Mouse (Mus musculus): ENCODE measurements around the gene Tnp2.
A peak's percentile ranks its signal among the peaks of the same experiment; 100 is the strongest.
"Not testable (repeated sequence)": the region's sequence is repeated elsewhere in the genome, so short reads cannot be mapped to it uniquely, and the experiment has no call there.

The Tnp2 gene

DNA sequence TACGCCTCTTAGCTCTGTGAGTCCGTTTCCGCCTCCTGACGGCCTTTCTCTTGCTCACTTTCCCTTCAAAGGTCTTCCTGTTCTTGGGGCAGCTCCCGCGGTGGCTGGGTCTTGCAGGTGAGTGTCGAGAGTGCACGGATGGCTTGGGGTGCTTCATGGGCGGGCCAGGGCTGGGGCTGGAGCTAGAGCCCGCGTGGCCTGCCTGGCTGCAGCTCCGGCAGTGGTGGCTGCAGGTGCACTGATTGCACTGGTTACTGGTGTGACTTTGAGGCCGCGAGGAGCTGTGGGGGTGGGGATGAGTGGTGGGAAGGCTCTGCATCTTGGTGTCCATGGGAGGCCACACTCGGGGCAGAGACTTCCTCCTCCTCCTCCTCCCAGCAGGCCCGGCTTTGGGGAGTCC is at the start of gene Tnp2:
Gene Tnp2, minus strand, starts transcription at position 390 of the 400 bp plus-strand sequence.
- DNase-seq, result peak; percentile 23

DNA sequence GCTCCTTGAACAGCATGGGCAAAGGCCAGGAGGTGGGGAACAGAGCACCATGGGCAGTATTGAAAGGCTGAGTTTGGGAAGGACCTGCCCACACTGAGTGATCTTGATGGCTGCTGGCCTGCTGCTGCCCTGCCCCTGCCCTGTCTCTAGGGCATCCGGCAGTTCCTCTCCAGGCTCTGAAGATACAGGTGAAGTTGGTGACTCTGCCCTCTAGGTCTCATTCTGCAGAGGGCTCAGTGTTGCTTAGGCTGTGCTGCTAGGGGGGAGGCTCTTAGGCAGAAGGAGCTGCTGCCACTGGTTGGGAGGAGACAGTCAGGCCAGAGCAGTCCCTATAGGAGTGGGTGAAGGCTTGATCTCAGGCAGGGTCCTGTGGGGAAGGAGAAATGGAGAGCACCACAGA is 49.4 kb upstream of the Tnp2 start:
- DNase-seq, result no peak

DNA sequence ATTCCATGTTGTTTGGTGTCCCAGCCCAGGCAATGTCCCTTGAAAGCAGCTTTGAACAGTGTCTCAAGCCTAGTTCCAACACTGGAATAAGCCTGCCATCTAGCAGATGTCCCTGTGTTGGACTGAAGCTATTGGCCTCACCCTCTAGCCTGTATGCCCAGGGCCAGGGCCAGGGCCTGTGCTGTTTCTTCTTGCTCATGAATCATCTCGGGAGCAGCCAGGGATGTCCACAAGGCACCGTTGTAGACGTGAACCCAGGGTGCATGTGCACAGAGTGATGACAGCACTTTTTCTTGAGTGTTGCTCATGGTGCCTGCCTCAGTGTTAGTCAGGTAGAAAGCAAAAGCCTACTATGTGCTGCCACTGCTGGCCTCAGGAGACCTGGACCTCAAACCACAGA is 48.8 kb upstream of the Tnp2 start:
- no peak for DNase-seq

DNA sequence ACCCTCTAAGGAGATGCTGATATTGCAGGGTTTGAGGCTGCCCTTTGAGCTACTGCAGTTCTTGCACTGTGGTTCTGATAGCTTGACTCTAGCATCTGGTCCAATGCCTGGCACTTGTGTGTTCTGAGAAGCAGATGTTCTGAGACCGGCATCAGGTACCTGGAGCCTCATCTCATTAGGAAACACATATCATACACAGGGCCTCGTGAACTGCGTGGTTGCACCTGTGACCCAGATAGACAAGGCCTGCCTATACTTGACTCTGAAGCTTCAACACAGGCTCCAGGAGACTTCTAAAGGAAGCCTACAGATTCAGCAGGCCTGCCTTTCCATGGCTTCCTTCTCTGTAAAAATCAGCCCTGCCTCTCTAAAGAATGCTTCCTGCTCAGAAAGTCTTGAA is 47.9 kb upstream of the Tnp2 start:
- DNase-seq, result no peak

DNA sequence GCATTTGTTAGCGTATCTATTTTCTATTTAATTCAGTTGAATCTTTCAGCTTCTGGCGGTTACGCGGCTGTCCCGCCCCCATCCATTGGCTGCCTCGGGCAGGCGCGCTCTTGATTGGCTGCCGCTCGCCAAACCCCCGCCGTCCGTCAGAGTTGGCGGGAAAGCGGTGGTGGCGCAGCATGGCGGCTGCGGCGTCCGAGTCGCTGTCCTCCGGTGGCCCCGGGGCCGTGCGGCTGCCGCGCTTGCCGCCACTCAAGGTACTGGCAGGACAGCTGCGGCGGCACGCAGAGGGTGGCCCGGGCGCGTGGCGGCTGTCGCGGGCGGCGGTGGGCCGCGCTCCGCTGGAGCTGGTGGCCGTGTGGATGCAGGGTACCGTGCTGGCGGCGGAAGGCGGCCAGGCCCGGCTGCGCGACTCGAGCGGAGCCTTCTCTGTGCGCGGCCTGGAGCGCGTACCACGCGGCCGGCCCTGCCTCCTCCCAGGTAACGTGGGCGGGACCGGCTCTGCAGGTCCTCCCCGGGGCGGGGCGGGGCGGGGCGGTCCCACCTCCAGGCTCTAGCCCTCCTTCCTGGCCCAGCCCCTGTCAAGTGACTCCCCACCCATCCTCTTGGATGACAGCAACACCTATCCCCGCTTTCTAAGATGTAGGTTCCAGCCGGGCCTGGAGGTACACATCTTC is 46.6 kb upstream of the Tnp2 start, which contains the start of gene Rmi2:
Gene Rmi2, plus strand, starts transcription at position 149 of the 677 bp plus-strand sequence.
- peak; percentile 87 for DNase-seq

DNA sequence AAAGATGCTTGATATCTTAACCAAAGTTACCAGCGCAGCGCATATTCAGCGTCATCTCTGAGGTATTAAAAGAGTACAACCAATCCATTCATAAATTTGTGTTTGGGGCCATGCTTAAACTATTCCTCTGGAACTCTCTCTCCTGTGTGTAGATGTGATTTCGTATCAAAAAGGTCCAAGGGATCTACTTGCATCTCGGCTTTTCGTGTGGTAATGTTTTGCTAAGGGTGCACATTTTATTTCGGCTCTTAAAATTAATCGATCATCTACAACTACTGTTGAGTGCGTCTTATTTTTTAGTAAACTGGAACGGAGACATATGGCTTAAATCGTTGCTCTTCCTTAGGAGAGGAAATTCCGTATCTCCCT is 46.1 kb upstream of the Tnp2 start:
- no peak for DNase-seq

DNA sequence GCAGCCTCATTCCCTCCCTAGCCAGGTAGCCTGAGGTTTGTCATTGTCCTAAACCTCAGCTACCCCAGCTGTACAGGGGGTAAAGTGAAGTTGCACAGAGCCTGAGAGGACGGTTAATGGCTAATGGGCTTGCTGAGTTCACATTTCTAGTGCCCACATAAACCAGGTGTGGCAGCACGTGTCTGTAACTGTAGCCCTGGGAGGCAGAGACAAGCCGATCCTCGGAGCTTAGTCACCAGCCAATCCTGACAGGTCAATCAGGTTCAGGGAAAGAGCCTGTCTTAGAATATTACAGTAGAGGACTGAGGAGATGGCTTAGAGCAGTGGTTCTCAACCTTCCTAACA is 40.0 kb upstream of the Tnp2 start:
- DNase-seq, result no peak

DNA sequence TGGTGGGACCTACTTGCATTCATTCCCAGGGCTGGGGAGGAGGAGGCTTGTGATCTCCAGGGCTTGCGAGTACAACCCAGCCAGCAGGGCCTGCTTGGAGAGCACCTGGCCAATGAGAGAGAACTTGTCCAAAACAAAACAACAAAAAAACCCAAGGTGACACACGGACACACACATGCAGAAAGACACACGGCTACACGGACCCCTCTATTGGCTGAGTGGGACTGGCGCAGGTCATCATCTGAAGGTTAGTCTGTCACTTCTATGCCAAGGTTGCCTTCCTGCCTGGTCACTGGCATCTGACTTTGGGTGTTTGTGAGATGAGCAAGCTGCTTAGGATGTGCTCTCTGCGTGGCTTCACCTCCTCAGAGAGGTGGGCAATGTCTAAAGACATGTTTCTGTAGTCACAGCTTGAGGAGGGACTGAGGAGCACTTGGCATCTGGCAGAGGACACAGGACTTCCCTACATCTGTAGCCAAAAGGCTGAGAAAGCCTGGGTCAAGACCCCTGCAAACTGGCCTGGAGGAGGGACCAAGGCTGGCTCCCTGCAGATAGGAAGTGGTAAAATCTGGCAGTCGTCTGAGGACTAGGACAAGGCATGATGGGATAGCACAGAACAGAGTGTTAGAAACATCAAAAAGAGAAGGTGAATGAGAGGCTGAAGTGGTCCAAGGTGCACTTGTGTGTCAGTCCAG is 39.5 kb upstream of the Tnp2 start:
- no peak for DNase-seq

DNA sequence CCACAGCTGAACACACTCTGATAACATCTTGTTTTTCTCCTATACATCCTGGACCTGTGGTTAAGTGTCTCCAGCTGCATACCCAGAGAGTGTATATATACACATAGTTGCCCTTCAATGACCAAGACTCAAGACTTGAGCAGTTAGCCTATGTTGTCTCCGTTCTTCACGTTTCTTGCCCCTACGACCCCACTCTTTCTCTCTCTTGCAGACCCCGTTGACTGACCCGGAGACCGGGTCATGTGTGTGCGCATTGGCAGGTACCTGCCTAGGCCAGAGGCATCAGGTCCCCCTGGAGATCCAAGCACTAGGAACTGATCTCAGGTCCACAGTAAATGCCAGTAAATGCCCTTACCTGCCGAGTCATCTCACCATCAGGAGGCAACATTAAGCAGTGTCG is 38.8 kb upstream of the Tnp2 start:
- DNase-seq, result no peak

DNA sequence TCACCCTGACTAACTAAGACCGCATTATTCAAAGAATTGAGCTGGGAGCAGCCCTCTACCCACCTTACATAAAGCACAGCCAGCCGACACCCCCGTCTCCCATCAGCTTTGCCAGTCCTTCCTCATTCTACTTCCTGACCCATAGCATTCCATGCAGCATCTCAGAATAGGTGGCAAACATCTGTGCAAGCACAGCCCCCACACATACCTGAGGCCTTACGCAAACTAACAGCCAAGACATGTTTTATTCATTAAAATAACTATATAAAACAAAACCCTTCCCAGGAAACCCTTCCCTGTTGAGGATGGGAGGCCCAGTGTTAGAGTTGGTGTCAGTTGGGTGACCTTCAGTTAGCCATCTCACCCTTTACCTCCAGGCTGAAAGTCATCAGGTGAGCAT is 37.4 kb upstream of the Tnp2 start:
- no peak for DNase-seq

DNA sequence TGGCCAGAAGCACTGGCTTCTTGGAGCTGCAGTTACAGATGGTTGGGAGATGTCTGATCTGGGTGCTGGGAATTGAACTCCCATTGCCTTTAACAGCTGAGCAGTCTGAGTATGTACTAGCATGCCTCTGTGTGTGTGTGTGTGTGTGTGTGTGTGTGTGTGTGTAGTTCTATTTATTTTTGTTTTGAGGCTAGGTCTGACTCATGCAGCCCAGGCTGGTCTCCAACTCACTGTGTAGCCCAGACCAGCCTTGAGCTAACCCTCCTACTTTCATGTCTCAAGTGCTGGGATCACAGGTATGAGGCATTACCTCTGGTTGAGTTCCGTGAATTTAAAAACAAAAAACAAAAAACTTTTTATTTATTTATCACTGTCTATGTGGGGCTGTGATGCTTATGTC is 36.1 kb upstream of the Tnp2 start:
- no peak for DNase-seq

DNA sequence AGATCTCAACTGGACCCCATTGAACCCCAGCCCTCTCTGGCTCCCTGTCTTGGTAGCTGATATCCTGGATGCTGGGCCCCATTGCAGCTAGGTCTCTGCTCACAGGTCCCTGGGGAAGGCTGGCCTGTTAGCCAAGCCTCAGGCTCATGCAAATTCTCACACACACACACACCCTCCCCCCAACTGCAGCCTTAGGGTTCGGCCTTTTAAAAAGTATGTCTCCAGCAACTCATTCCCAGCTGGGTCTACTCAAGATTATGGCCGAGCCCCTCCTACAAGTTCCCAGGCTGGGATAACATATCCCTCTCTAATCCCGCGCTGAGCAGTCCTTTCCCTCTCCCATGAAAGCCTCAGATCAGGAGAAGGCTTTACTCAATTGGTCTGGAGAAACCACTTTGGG is 32.9 kb upstream of the Tnp2 start:
- no peak for DNase-seq

DNA sequence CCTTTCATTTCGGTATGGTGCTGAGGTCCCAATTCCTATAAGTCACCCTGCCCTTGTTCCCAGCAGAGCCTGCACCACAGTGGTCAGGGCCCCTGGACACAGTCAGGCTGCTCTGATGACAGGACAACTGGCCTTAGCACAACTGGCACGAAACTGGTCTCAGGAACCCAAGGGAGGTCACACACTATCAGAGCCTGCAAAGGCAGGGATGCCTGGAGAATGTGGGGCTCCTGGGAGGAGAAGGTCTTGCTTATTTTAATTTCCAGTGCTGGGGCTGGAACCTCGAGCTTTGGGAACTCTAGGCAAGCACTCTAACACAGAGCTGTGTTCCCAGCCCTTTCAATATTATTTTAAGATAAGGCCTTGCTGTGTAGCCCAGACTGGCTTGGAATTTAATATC is 31.5 kb upstream of the Tnp2 start:
- no peak for DNase-seq

DNA sequence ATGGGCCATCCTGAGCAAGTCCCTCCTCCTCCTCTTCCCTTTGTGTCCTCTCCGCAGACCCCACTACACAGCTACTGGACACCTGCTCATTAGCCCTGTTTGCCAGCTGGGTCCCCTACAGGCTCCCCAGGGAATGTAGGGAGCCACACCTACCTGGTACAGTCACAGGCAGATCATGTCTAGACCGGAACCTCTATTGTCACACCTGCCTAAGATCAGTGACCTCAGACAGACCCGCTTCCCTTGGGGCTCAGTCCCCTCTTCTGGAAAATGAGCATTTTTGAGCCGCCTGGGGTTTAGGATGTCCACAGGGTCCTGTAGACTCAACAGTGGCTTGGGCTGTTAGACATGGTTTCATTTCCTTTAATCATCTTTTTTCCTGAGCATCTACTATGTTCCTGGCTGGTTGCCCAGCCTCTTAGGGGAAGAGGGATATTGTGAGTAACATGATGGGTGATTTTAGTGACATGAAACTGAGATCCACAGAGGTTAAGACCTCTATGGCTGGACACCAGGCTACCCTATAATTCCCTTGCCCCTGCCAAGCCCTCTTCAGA is 30.2 kb upstream of the Tnp2 start:
- DNase-seq, result no peak

DNA sequence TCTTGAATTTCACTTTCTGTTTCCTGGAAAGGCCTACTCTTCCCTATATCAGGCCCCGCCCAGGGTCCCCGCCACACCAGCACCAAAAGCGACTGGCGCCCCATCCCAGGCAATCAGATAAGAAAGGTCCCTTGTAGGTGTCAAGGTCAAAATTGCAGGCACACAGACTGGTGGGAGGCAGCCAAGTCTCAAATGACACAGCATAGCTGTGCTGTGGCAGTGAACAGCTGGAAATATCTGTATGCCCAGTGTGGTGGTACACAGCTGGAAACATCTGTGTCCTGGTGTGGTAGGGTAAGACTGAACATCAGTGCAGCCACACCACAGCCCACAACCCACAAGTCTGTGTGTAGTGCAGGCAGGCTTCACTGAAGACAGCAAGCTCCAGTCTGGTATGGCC is 26.4 kb upstream of the Tnp2 start:
- DNase-seq, result no peak

DNA sequence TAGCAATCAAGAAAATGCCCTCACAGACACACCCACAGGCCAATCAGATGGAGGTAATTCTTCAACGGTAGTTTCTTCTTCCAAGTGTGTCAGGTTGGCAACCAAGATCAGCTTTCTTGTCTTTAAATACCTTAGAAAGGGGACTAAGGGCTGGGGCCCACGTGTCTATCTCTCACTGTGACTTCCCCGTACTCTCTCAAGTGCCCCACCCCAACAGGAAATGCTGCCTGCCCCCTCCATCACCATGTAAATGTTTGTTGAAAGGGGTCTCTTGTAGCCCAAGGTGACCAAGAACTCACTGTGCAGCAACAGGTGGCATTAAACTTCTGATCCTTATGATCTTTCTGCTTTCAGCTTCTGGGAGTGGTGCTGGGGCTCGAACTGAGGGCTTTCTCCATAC is 25.3 kb upstream of the Tnp2 start:
- no peak for DNase-seq

DNA sequence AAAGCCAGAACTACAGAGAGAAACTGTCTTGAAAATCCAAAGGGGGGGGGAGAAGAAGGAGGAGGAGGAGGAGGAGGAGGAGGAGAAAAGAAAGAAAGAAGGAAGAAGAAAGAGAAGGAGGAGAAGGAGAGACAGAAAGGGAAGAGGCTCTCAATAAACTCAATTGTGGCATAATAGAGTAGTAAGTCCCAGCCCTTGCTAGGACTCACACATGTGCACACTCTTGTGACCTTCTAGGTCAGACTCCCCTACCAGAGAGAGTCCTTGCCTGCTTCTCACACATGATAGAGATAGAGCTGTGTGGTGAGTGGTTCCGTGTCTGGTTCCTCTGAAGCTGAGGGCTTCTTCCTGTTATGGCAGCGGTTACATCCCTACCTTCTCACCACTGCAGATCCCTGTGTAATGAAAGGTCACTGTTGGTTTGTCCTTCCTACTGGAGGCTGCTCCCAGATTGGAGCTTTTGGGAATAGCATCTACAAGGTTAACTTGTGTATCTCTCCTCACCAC is 24.5 kb upstream of the Tnp2 start, which contains the start of gene Gm11172:
Gene Gm11172, plus strand, starts transcription at position 51 of the 507 bp plus-strand sequence.
- DNase-seq, result no peak

DNA sequence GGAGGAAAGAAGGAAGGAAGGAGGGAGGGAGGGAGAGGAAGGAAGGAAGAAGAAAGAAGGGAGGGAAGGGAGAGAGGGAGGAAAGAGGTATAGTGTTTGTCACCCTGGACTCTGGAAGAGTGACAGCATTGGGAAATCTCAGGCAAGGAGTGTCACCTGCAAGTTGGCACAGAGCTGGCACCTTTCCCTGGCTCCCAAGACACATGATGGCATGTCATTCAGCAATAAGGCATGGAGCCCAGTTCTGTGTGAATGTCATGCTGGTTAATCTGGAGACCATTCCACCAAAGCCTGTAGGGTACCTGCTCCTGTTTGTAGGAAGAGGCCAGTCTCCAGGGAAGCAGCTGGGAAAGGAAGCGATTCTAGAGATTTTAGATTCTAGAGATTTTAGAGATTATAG is 21.9 kb upstream of the Tnp2 start:
- peak; percentile 25 for DNase-seq

DNA sequence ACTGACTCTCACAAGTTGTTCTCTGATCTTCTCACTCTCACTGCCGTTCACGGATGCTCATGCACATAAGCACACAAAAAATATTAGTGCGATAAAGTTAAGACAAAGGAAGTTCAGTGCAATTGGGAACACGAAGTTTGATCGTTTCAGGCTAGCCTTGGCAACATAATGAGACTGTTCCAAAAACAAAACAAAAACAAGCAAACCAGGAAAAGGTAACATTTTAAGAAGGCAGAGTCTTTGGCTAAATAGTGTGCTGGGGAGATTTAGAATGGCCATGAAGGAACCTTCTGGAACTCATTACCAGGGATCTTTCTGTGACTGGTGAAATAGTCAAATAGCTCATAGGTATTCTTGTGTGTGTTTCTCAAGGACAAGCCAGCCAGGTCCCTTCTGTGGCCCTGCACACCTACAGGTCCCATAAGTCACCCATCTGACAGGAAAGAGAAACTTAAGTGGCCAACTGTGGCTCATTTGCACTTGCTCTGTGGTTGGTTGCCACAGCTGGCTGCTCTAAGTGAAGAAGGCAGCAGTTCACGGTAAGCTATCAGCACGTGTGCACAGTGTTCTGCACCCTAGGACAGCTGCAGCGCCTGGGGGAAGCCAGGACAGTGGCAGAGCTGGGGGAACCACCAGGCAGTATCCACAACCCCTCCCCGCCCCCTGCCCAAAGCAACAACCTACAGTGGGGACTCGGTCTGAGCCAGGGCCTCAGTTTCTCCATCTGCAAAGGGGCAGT is 17.5 kb upstream of the Tnp2 start, which contains the start of gene Prm1:
Gene Prm1, minus strand, starts transcription at position 51 of the 739 bp plus-strand sequence.
- no peak for DNase-seq

DNA sequence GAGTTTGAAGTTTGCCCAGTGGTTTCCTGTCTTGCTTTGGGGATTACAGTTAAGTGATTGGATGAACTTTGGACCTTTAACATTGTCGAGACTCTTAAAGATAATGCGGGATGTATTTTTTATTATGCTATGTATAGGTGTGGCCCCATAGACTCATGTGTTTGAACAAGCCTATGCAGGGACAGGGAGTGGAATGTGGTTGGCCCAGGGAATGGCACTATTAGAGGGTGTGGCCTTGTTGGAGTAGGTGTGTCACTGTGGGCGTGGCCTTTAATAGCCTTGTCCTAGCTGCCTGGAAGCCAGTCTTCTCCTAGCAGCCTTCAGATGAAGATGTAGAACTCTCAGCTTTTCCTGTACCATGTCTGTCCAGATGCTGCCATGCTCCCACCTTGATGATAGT is 14.0 kb upstream of the Tnp2 start:
- not testable (repeated sequence) for DNase-seq

DNA sequence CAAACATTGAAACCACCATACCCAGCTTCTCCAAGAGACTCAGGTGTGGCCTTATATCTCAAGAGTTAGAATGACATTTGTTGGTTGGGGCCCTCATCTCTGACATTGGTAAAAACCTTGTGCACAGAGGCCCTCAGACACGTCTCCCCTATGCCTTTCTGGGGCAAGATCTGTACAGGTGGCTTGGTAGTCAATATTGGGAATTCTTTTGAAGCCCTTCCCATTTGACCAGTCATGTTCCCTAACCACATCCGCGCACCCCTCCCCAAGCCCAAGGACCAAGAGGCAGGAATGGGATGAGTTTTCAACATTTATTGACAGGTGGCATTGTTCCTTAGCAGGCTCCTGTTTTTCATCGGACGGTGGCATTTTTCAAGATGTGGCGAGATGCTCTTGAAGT is 7.6 kb upstream of the Tnp2 start, which contains the start of gene Prm2:
Gene Prm2, minus strand, starts transcription at position 101 of the 400 bp plus-strand sequence.
- no peak for DNase-seq

DNA sequence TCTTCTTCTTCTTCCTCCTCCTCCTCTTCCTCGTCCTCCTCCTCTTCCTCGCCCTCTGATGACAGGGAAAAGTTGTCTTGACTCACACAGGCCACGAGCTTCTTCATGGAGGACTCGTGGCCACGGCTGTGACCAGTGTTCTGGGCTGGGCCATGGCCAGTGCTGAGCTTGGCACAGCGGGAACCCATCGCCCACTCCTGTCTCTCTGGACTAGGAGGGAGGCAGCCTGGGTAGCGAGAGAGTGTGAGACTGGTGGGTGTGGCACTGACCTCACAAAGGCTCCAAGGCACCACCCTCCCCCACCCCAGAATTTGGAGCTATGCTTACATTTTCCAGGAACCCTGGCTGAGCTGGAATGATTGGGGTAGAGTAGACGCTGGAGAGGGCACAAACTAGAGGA is 2.2 kb upstream of the Tnp2 start, which contains the start of gene Prm3:
Gene Prm3, minus strand, starts transcription at position 213 of the 400 bp plus-strand sequence.
- DNase-seq, result no peak

DNA sequence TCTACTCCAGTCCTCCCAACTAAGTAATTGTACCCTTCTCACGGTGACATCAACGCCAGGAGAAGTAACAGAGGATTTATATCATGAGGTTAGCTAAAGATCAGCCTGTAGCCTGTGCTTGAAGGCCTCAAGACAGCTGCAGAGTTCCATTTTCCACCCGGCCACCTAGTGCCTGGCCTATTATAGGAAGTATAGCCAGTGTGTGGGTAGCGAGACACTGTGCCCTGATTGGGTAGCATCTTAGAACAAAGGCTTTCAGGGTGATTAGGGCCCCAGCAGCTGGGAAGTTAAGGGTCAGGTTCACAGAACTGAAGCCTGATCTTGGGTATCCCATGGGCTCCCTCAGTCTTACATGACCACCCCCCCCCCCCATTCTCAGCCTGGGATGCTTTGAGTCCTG is 406 bp upstream of the Tnp2 start:
- DNase-seq, result no peak
